Comparison of ENCODE assay signal across 15 mouse cellular contexts in the genomic region with DNA sequence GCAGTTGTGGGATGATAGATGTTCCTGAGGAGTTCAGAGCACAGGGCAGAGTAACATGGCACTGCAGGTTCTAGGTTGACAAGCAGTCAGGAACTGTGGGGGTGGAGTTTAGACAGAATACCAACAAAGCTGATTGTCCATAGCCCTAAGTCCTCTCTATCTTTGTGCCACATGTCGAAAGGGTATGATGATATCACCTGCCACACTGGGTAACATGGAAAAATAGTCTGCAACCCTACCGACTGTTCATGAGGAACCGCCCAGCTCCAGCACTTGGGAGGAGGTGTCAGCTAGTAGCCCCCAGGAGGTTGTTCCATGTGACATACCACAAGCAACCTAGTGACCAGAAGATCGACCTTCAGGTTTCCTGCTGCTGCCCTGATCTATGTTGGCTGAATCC. TPM values are rescaled to one million over a fixed set of nuclear protein-coding genes. Genes with fewer than 3 reads are reported as not detected.
"Had no signal": no experiment of that assay in that cellular context is flagged by ENCODE, and none has a peak within 500 bp of the region (broad histone marks: within the 10 kb centered on the region; RNA-seq: fewer than 3 reads in every experiment).

No protein-coding gene starts in this region.

- H3K27me3 ChIP-seq: kidney, embryonic 15.5 days; limb, embryonic 12.5 days; limb, embryonic 15.5 days; megakaryocyte, embryonic 14.5 days had no signal

- H3K4me2 ChIP-seq: kidney, embryonic 15.5 days; limb, embryonic 12.5 days; limb, embryonic 15.5 days; lung, embryonic 14.5 days; midbrain, embryonic 11.5 days had no signal

- H3K9ac ChIP-seq: kidney, embryonic 15.5 days; limb, embryonic 12.5 days; limb, embryonic 15.5 days; lung, embryonic 14.5 days had no signal

- H3K9me3 ChIP-seq: kidney, embryonic 15.5 days; limb, embryonic 12.5 days; limb, embryonic 15.5 days; megakaryocyte, embryonic 14.5 days had no signal

- ATAC-seq: lung, postnatal 0 days had no signal

- H3K27ac ChIP-seq: kidney, embryonic 15.5 days; limb, embryonic 12.5 days; limb, embryonic 15.5 days; macrophage had no signal

- H3K4me3 ChIP-seq: kidney, embryonic 15.5 days; limb, embryonic 12.5 days; limb, embryonic 15.5 days; megakaryocyte, embryonic 14.5 days had no signal

- DNase-seq: kidney, adult 8-10 months; kidney, postnatal 10 days; kidney, postnatal 4 days; lung, embryonic 14.5 days; midbrain, embryonic 14.5 days; thymus, adult 18-20 months; thymus, postnatal 36 days had no signal

RNA-seq across cellular contexts. Expression of gene Calr3, which starts 54.9 kb away (rescaled TPM):
- polyA plus RNA-seq: small intestine, adult 2 months had no signal
